Mouse (Mus musculus): ENCODE data around the gene Pomt2. TPM values are rescaled to one million over a fixed set of nuclear protein-coding genes. Genes with fewer than 3 reads are reported as not detected.

Gene Pomt2
- polyA plus RNA-seq, 1 experiment from 2014 or later = 13.5 TPM

DNA sequence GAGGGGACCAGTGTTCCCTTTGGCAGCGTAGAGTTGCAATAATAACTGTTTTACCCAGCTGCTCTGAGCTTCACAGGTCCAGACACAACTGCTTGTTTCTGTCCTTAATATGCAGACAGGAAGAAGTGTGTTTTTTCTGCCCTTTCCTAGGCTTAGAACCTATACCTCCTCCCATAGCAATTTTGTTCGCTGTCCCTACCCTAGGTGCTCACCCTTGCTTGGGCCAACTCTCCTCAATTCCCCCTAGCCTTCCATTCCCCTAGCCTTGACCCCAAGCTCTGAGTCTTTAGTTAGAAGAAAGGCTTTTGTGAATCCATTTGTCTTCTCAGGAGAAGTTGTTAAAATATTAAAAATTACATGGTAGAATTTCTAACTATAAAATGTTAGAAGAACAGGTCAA is 9.0 kb downstream of the Pomt2 start:
- Histone ChIP-seq H3K9ac (ENCODE audit: low read length) (no peak overlapping the region), H3K4me2 (ENCODE audit: low read length) (no peak overlapping the region), H3K36me3 (ENCODE audit: control insufficient read depth, insufficient read depth, low read length) (peaks cover 31% of the 10 kb centered on the region), H3K27me3 (ENCODE audit: control insufficient read depth, insufficient read depth, low read length) (no peaks in the 10 kb centered on the region), H3K27ac (replicated peaks in 1 of 2; ENCODE audit: control insufficient read depth in 1 of 2, insufficient read depth in 1 of 2, low read depth in 2 of 2, low read length in 2 of 2) (no peak overlapping the region), H3K4me3 (ENCODE audit: control insufficient read depth in 1 of 2, insufficient read depth in 1 of 2, low read depth in 1 of 2, low read length in 2 of 2) (no peak overlapping the region), H3K4me1 (ENCODE audit: control insufficient read depth in 2 of 2, insufficient read depth in 2 of 2, low read length in 2 of 2) (peaks cover 0 to 15% of the 10 kb centered on the region in 2 experiments; a peak in 1 of 4 replicates), H3K9me3 (ENCODE audit: control insufficient read depth, low read length) (no peaks in the 10 kb centered on the region)
- no peak for ATAC-seq (ENCODE audit: insufficient number of reproducible peaks, insufficient read depth, low FRiP score, low read depth)
- 64% methylated on average over 2 of the region's 2 CpGs for WGBS

- H3K27ac ChIP-seq (replicated peaks in 1 of 2; ENCODE audit: control insufficient read depth in 1 of 2, insufficient read depth in 1 of 2, low read depth in 2 of 2, low read length in 2 of 2) = no peak overlapping the region
- H3K9ac ChIP-seq (ENCODE audit: low read length) = no peak overlapping the region
- no peaks in the 10 kb centered on the region for H3K9me3 ChIP-seq (ENCODE audit: control insufficient read depth, low read length)
- peaks cover 35% of the 10 kb centered on the region for H3K36me3 ChIP-seq (ENCODE audit: control insufficient read depth, insufficient read depth, low read length)
- no peaks in the 10 kb centered on the region for H3K27me3 ChIP-seq (ENCODE audit: control insufficient read depth, insufficient read depth, low read length)
- no peak overlapping the region for H3K4me3 ChIP-seq (ENCODE audit: control insufficient read depth in 1 of 2, insufficient read depth in 1 of 2, low read depth in 1 of 2, low read length in 2 of 2)
- WGBS = 91% methylated on average over 2 of the region's 2 CpGs
- H3K4me2 ChIP-seq (ENCODE audit: low read length) = no peak overlapping the region
- peaks cover 0 to 15% of the 10 kb centered on the region in 2 experiments; a peak in 1 of 4 replicates for H3K4me1 ChIP-seq (ENCODE audit: control insufficient read depth in 2 of 2, insufficient read depth in 2 of 2, low read length in 2 of 2)
- no peak for ATAC-seq (ENCODE audit: insufficient number of reproducible peaks, insufficient read depth, low FRiP score, low read depth)
Measured at GRCm38 (mm10) chr12:87138342-87138701, 9.4 kb downstream of the Pomt2 start.

GRCm38 (mm10) chr12:87137439-87138341 is 10.1 kb downstream of the Pomt2 start:
- no peak overlapping the region for H3K27ac ChIP-seq (replicated peaks in 1 of 2; ENCODE audit: control insufficient read depth in 1 of 2, insufficient read depth in 1 of 2, low read depth in 2 of 2, low read length in 2 of 2)
- no peaks in the 10 kb centered on the region for H3K9me3 ChIP-seq (ENCODE audit: control insufficient read depth, low read length)
- H3K4me1 ChIP-seq (ENCODE audit: control insufficient read depth in 2 of 2, insufficient read depth in 2 of 2, low read length in 2 of 2) = peaks cover 2 to 15% of the 10 kb centered on the region in 2 experiments; a peak in 2 of 4 replicates
- WGBS = 76% methylated on average over 15 of the region's 15 CpGs
- H3K4me3 ChIP-seq (ENCODE audit: control insufficient read depth in 1 of 2, insufficient read depth in 1 of 2, low read depth in 1 of 2, low read length in 2 of 2) = no peak overlapping the region
- no peak for ATAC-seq (ENCODE audit: insufficient number of reproducible peaks, insufficient read depth, low FRiP score, low read depth)
- no peak overlapping the region for H3K4me2 ChIP-seq (ENCODE audit: low read length)
- H3K36me3 ChIP-seq (ENCODE audit: control insufficient read depth, insufficient read depth, low read length) = peaks cover 38% of the 10 kb centered on the region
- no peaks in the 10 kb centered on the region for H3K27me3 ChIP-seq (ENCODE audit: control insufficient read depth, insufficient read depth, low read length)
- no peak overlapping the region for H3K9ac ChIP-seq (ENCODE audit: low read length)

DNA sequence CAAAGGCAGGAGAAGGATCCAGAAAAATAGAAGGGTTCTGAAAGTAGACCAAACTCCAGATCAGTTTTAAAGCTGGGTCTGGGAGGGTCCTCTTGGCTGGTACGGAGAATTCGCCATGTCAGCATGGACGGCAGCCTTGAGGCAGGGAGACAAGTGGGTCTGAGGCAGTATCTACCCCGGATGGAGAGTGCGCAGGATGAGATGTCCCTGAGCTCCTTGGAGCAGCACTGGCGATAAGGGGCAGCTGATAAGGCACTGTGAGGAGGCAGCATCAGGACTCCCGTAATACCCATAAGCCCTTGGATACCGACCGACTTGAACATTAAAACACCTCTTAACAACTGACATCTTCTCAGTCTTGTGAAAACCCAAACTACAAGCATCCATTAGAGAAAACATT is 15.0 kb downstream of the Pomt2 start:
- 57% methylated on average over 9 of the region's 9 CpGs for WGBS
- no peak overlapping the region for H3K27ac ChIP-seq (replicated peaks in 1 of 2; ENCODE audit: control insufficient read depth in 1 of 2, insufficient read depth in 1 of 2, low read depth in 2 of 2, low read length in 2 of 2)
- H3K4me1 ChIP-seq (ENCODE audit: control insufficient read depth in 2 of 2, insufficient read depth in 2 of 2, low read length in 2 of 2) = peaks cover 2 to 10% of the 10 kb centered on the region in 2 experiments; a peak in 2 of 4 replicates
- no peak overlapping the region for H3K4me3 ChIP-seq (ENCODE audit: control insufficient read depth in 1 of 2, insufficient read depth in 1 of 2, low read depth in 1 of 2, low read length in 2 of 2)
- ATAC-seq (ENCODE audit: insufficient number of reproducible peaks, insufficient read depth, low FRiP score, low read depth) = no peak
- H3K9ac ChIP-seq (ENCODE audit: low read length) = no peak overlapping the region
- no peaks in the 10 kb centered on the region for H3K9me3 ChIP-seq (ENCODE audit: control insufficient read depth, low read length)
- H3K4me2 ChIP-seq (ENCODE audit: low read length) = no peak overlapping the region
- H3K36me3 ChIP-seq (ENCODE audit: control insufficient read depth, insufficient read depth, low read length) = peaks cover 60% of the 10 kb centered on the region
- H3K27me3 ChIP-seq (ENCODE audit: control insufficient read depth, insufficient read depth, low read length) = no peaks in the 10 kb centered on the region

DNA sequence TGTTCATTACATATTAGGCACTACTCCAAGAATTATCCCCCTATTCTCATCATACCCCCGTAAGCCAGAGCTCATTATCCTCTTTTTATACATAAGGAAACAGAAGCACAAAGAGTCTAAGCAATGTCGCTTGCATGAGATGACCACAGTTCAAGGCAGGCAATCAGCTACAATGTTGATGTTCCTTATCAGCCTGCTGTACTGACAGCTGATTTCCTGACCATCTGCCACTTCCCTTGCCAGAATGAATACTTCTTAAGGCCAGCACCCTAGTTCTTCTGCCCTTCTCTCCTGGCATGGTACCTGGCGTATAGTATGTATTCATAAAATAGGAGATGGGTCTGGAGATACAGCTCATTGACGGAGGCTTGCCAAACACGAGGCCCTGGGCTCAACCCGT is 15.6 kb downstream of the Pomt2 start:
- no peak for ATAC-seq (ENCODE audit: insufficient number of reproducible peaks, insufficient read depth, low FRiP score, low read depth)
- Histone ChIP-seq H3K27me3 (ENCODE audit: control insufficient read depth, insufficient read depth, low read length) (no peaks in the 10 kb centered on the region), H3K4me2 (ENCODE audit: low read length) (no peak overlapping the region), H3K36me3 (ENCODE audit: control insufficient read depth, insufficient read depth, low read length) (peaks cover 60% of the 10 kb centered on the region), H3K4me3 (ENCODE audit: control insufficient read depth in 1 of 2, insufficient read depth in 1 of 2, low read depth in 1 of 2, low read length in 2 of 2) (no peak overlapping the region), H3K4me1 (ENCODE audit: control insufficient read depth in 2 of 2, insufficient read depth in 2 of 2, low read length in 2 of 2) (peaks cover 2 to 10% of the 10 kb centered on the region in 2 experiments; a peak in 2 of 4 replicates), H3K9ac (ENCODE audit: low read length) (no peak overlapping the region), H3K9me3 (ENCODE audit: control insufficient read depth, low read length) (no peaks in the 10 kb centered on the region), H3K27ac (replicated peaks in 1 of 2; ENCODE audit: control insufficient read depth in 1 of 2, insufficient read depth in 1 of 2, low read depth in 2 of 2, low read length in 2 of 2) (no peak overlapping the region)
- WGBS = 76% methylated on average over 6 of the region's 6 CpGs

DNA sequence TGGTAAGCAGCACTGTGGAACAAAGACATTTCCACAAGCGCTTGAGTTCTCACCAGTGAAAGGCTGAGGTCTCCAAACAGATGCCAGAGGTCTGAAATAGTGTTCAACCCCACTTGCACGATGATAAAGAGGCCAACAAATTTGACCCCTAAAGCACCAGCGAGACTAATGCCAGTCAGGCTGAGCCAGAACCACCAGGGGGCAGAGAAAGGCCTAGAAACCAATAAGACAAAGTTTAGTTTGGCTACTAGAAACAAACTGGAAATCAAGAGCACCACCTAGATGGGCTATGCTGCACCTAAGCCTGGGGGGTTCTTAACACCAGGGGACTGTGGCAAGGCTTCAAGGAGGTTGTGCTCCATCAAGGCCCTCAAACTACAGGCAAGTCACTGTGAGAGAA is 16.1 kb downstream of the Pomt2 start:
- H3K4me2 ChIP-seq (ENCODE audit: low read length) = no peak overlapping the region
- H3K36me3 ChIP-seq (ENCODE audit: control insufficient read depth, insufficient read depth, low read length) = peaks cover 60% of the 10 kb centered on the region
- H3K4me3 ChIP-seq (ENCODE audit: control insufficient read depth in 1 of 2, insufficient read depth in 1 of 2, low read depth in 1 of 2, low read length in 2 of 2) = no peak overlapping the region
- H3K27me3 ChIP-seq (ENCODE audit: control insufficient read depth, insufficient read depth, low read length) = no peaks in the 10 kb centered on the region
- no peak overlapping the region for H3K27ac ChIP-seq (replicated peaks in 1 of 2; ENCODE audit: control insufficient read depth in 1 of 2, insufficient read depth in 1 of 2, low read depth in 2 of 2, low read length in 2 of 2)
- ATAC-seq (ENCODE audit: insufficient number of reproducible peaks, insufficient read depth, low FRiP score, low read depth) = no peak
- no peaks in the 10 kb centered on the region for H3K9me3 ChIP-seq (ENCODE audit: control insufficient read depth, low read length)
- no peak overlapping the region for H3K9ac ChIP-seq (ENCODE audit: low read length)
- 58% methylated on average over 3 of the region's 3 CpGs for WGBS
- peaks cover 2 to 10% of the 10 kb centered on the region in 2 experiments; a peak in 2 of 4 replicates for H3K4me1 ChIP-seq (ENCODE audit: control insufficient read depth in 2 of 2, insufficient read depth in 2 of 2, low read length in 2 of 2)

DNA sequence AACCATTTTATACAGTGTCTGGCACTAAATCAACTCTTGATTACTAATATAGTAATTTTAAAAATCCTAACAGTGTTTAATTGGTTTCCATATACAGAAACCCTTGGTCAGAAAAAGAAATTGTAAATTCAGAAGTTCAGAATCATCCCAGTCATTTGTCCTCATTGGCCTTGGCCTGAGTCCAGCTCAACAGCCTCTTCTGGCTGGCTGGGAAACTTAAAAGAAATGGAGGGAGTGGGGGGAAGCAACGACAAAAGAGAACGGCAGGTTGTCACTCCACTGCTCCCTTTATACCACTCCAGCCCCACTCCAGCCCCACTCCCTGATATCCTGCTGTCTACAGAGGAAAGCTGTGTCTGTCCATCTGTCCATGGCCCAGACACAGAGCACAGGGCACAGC is 16.6 kb downstream of the Pomt2 start:
- peaks cover 60% of the 10 kb centered on the region for H3K36me3 ChIP-seq (ENCODE audit: control insufficient read depth, insufficient read depth, low read length)
- no peak overlapping the region for H3K4me3 ChIP-seq (ENCODE audit: control insufficient read depth in 1 of 2, insufficient read depth in 1 of 2, low read depth in 1 of 2, low read length in 2 of 2)
- no peak for ATAC-seq (ENCODE audit: insufficient number of reproducible peaks, insufficient read depth, low FRiP score, low read depth)
- WGBS = 58% methylated on average over 2 of the region's 2 CpGs
- H3K27me3 ChIP-seq (ENCODE audit: control insufficient read depth, insufficient read depth, low read length) = no peaks in the 10 kb centered on the region
- H3K4me2 ChIP-seq (ENCODE audit: low read length) = no peak overlapping the region
- no peak overlapping the region for H3K27ac ChIP-seq (replicated peaks in 1 of 2; ENCODE audit: control insufficient read depth in 1 of 2, insufficient read depth in 1 of 2, low read depth in 2 of 2, low read length in 2 of 2)
- H3K9me3 ChIP-seq (ENCODE audit: control insufficient read depth, low read length) = no peaks in the 10 kb centered on the region
- H3K9ac ChIP-seq (ENCODE audit: low read length) = no peak overlapping the region
- peaks cover 2 to 10% of the 10 kb centered on the region in 2 experiments; a peak in 2 of 4 replicates for H3K4me1 ChIP-seq (ENCODE audit: control insufficient read depth in 2 of 2, insufficient read depth in 2 of 2, low read length in 2 of 2)
